Mouse (Mus musculus) lung, postnatal 14 days (tissue): ENCODE results near the gene Dnajc28.

Experiments
- DNase-seq: peaks from one replicate; pipeline ENCODE4 v3.0.0; 2021

Dnajc28 gene

DNA sequence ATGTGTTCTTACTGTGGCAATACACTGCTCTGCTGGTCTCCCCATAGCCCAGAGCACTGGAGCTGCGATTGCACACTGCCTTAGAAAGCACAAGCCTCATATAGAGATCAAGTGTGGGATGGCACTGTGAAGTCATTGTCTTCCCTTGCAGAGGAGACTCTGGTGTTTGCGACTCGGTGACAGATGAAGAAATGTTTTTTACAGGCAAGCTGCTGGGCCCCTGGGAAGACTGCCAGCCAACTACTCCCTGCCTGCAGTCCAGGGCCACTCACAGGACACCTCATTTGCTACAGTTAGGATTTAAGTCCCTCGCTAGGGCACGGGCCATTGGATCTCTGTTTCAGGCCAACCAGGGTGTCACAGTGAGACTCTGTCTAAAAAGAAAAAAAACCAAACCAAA, 13.6 kb upstream of the Dnajc28 start:
- DNase-seq, result peak; percentile 35

GRCm38 (mm10) chr16:91630584-91630983, 11.8 kb upstream of the Dnajc28 start:
- no peak for DNase-seq

GRCm38 (mm10) chr16:91629749-91630148, 10.9 kb upstream of the Dnajc28 start:
- DNase-seq, result no peak

DNA sequence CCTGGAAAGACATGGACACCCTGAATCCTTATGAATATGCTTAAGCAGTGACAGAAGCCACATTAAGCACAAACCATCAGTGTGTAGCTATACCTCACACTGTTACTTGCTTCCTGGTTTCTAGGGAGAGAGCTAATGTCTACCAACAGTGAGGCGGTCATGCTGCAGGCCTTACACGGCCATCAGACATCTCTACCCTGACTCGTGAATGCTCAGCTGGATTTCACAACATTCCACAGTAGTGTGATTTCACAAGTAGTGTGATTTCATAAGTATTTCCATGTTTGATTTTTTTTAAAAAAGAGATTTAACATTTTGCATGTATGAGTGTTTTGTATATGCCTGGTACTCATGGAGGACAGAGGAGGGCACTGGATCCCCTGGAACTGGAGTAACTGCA, 9.8 kb upstream of the Dnajc28 start:
- no peak for DNase-seq

DNA sequence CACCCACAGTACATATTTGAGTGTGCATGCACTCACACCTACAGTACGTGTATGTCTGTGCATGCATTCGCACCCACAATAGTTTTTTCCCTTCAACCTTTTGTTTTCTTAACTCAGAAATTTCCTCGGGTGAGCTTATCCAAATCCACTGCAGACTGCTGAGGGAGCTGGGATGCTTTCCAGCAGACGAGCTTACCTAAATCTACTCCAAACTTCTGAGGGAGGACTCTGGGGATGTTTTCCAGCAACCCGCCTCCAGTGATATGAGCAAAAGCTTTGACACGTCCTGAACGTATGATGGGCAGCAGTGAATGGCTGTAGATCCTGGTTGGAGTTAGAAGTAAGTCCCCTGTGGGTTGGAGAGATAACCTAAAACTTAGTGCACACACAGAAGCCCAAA, 9.0 kb upstream of the Dnajc28 start:
- DNase-seq, result no peak

GRCm38 (mm10) chr16:91623074-91623473, 4.2 kb upstream of the Dnajc28 start:
- DNase-seq, result no peak

GRCm38 (mm10) chr16:91620991-91621390, 2.2 kb upstream of the Dnajc28 start:
- DNase-seq, result peak; percentile 75

- DNase-seq, result no peak
Measured at GRCm38 (mm10) chr16:91620185-91620584, 1.4 kb upstream of the Dnajc28 start.

DNA sequence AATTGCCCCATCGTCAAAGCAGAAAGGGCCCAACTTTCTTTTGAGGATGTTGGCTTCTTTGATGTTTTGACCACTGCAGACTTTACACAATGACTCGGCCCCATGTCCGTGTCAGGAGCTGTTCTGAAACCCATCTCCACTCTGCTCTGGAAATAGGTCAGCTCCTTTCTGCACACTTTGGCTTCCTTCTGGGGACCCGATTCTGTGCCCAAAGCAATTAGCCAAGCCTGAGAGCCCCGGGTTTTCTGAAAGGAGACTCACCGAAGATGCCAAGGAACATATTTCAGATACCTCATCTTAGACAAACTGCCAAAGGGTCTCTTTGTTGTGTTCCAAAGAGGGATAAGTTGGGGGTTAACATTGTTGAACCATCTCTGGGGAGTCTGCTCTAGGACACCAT, 4.3 kb downstream of the Dnajc28 start:
- DNase-seq, result no peak

- DNase-seq, result no peak
Measured at GRCm38 (mm10) chr16:91612525-91612924, 6.3 kb downstream of the Dnajc28 start.

GRCm38 (mm10) chr16:91611248-91611647, 7.6 kb downstream of the Dnajc28 start:
- no peak for DNase-seq

GRCm38 (mm10) chr16:91609501-91610245, 9.2 kb downstream of the Dnajc28 start:
- peak; percentile 32 for DNase-seq

GRCm38 (mm10) chr16:91606958-91607357, 11.9 kb downstream of the Dnajc28 start:
- DNase-seq, result no peak

GRCm38 (mm10) chr16:91605156-91605555, 13.7 kb downstream of the Dnajc28 start:
- no peak for DNase-seq

- no peak for DNase-seq
Measured at GRCm38 (mm10) chr16:91601693-91602092, 17.1 kb downstream of the Dnajc28 start.

- DNase-seq, result no peak
Measured at GRCm38 (mm10) chr16:91601081-91601480, 17.7 kb downstream of the Dnajc28 start.

GRCm38 (mm10) chr16:91599242-91599641, 19.6 kb downstream of the Dnajc28 start:
- DNase-seq, result no peak

- DNase-seq, result peak; percentile 99
Measured at GRCm38 (mm10) chr16:91597672-91598010, 21.2 kb downstream of the Dnajc28 start, which contains the start of gene Tmem50b. TSS of gene Tmem50b (minus strand) at chr16:91597800.

DNA sequence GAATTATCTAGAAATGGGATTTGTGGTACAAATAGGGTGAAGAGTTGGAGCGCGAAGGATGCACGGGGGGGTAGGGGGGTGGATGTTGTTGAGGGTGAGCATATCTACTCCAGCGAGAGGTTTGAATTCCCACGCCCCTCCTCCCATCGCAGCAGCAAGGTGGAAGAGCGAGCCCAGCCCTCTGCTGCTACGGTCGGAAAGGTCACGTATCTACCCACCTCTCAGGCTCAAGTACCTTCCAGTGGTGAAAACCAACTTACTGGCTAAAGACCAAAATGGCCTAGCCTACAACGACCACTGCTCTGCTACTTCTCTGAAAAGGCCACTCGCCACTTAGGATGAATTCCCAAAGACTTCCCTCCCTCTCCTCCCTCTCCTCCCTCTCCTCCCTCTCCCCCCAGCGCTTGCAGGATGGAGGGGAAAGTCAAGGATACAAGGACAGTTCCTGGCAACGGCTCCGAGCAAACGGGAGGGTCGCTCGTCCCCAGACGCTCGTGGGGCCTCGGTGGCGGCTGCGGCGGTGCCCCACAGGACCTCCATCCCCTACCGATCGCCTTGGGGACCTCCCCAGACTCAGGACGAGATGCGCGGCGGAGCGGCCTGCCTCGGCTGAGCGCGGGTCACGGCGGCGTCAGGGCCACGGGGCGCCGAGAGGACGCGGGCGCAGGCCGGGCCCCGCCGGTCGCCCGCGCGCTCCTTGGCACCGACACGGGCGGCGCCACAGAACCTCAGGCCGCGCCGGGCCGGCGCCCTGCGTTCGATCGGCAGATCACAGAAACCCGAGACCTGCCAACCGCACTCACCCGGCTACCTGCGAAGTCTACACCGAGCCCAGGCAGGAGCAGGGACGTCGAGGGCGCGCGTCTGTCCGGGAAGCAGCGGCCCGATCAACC, 21.8 kb downstream of the Dnajc28 start:
- DNase-seq, result peak; percentile 30

DNA sequence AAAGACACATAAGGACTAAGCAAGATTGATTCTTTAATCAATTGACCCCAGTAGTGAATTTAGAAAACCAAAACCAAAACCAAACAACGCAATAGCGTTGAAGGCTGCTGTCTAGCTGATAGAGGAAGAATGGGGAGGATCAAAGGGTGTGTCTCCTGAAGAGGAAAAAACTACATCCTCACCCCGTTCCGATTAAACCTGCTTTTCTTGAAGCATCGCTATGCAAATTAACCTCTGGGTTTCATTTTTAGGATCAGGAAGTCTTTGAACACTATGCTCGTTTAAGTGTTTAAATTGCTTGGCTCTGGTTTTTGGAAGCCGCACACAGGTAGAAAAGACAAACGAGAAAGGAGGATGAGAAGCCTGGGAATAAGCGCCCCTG, 22.4 kb downstream of the Dnajc28 start:
- DNase-seq, result no peak

GRCm38 (mm10) chr16:91595076-91595475, 23.8 kb downstream of the Dnajc28 start:
- no peak for DNase-seq

DNA sequence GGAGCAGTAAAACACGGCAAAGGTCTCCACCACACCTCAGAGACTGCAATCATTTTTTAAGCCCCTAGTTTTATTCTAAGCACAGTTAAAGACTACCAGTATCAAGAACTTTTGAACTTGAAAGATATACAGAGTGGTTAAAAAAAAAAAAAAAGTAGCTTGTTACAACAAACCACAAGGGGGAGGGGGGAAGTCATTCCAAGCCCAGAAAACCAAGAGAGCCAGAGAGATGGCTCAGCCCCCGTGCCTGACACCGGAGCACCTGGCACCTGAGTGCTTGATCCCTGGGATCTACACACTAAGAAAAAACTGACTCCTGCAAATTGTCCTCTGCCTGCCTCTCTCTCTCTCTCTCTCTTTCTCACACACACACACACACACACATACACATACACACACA, 25.6 kb downstream of the Dnajc28 start:
- no peak for DNase-seq

DNA sequence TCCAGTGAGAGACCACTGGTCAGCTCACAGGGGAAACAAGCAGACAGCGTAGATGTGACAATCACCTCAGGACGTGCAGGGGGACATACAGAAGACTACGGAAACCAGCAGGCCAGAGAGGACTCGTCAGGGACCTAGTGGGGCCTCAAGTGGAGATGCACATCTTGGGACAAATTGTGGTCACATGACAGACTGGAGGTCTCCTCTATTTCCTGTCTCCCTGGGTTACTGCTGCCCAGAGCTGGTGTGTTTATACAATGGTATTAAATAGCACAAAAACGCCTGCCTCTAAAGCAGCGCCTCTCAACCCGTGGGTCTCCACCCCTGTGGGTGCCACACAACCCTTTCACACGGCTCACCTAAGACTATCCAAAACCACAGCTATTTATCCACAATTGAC, 26.7 kb downstream of the Dnajc28 start:
- DNase-seq, result peak; percentile 7

- no peak for DNase-seq
Measured at GRCm38 (mm10) chr16:91588703-91589102, 30.1 kb downstream of the Dnajc28 start.
